Mouse (Mus musculus): ENCODE data around the gene Spop. TPM values are rescaled to one million over a fixed set of nuclear protein-coding genes. Genes with fewer than 3 reads are reported as not detected.

Gene Spop
- total RNA-seq, 2 experiments from 2014 or later = 61.7 to 75.5 TPM

DNA sequence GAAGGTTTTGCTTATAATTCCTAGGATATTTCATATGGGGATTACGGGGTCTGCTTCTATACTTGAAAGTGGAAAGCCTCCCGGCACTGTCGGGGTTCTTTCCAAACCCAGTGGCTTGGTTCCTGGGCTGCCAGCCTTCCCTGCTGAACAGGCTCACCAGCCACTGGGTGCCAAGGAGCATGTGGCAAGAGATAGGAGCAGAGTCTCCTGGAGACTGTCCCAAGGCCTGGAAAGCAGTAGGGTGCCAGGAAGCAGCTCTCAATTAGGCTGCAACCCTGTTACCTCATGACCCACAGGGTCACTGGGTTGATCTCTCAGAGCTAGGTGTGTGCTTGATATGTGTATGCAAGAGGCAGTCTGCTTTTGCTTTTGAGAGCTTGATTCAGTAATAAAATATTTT is 1.3 kb upstream of the Spop start:
- ATAC-seq (replicated peaks; ENCODE audit: low FRiP score, poor library complexity, severe bottlenecking) = no peak

DNA sequence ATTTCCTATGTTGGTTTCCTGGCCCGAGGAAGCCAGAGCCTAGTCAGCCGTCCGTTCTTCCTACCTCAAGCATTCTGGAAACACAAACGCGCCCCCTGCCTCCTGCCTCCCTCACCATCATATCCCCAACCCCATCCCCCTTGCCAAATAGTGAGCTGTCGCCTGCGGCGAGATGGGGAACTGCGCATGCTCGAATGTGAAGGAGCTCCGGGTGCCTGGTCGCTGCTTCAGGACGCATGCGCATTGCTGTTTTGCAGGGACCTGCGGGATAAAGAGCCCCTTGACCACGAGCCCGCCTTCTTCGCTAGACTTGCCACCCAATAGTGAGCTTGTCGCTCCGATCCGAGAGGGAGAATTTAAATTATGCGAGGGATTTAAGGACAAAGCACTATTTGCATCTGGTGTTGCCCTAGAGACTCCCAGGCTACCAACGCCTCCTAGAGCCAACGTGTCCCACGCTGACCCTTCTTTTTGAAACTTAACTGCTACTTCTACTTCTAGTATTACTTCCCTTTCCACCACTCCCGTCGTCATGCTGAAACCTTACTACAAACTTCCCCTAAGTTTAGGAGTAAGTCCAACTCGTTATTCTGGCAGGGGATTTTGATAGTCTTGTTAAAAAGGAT is 769 bp downstream of the Spop start:
- ATAC-seq (replicated peaks; ENCODE audit: low FRiP score, poor library complexity, severe bottlenecking) = peak; percentile 86

DNA sequence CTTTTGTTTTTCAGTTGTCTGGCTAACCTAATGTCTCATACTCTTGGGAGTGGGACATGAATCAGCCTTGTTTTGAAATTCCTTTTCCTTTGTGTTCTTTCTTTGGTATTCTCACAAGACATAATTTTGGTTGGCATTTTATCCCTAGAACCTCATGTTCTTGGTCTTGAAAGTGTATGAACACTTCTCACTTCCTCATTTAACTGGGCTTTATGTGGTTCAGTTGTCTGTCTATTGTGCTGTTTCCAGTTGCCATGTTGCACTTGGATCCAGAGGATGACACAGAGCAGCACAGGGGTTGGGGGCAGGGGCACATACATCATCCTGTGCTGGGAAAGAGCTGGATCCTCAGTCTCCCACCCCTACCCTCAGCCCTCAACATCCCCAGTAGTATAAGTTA is 2.1 kb downstream of the Spop start:
- ATAC-seq (replicated peaks; ENCODE audit: low FRiP score, poor library complexity, severe bottlenecking) = no peak

DNA sequence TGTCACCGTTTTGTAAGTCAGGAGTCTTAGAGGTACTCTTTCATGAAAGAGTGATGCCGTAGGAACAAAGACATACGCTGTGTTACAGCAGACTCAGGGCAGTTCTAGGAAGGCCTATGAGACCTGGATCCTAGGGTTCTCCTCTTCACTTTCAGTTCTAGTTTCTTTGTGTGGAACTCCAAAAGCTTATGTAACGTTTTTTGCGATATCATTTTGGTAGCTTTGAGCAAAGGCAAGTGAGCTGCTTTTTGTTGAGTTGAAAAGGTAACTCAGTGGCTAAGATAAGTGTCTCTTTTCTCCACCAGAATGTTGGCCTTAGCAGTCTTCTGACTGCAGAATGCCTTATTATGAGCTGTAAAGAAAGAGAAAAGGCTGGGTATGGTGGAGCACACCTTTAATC is 3.5 kb downstream of the Spop start:
- ATAC-seq (replicated peaks; ENCODE audit: low FRiP score, poor library complexity, severe bottlenecking) = no peak

DNA sequence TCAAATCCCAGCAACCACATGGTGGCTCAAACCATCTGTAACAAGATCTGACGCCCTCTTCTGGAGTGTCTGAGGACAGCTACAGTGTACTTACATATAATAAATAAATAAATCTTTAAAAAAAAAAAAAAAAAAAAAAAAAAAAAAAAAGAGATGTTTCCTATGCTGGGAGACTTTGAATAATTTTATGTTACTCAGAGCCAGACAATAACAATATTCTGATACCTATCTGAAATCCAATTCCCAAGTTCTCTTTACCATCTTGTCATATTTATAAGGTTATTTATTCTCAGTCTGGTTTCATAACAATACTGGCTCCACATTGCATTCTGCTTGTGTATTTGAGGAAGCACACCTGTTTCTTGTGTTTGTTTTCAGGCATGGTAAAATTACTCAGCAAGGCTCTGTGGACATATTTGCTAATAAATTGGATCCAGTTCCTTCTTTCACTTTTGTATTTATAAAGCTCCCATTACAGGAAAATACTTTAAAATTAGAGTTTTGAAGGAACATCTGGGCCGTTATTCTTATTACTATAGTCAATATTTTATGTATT is 7.1 kb downstream of the Spop start:
- no peak for ATAC-seq (replicated peaks; ENCODE audit: low FRiP score, poor library complexity, severe bottlenecking)

DNA sequence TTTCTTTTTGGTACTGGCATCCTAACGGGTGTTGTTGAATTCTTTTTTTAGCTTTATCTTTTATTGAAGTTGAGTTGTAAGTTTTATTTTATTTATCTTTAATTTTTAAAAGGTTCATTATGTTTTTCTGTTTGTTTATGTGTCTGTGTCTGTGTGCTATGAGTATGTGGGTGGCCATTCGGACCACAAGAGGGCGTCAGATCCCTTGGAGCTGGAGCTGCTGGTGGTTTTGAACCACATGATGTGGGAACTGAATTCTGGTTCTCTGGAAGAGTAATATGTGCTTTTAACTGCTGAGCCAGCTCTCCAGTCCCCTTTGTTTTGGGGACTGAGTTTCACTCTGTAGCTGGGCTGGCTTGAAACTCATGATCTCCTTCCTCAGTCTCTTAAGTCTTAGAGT is 9.6 kb downstream of the Spop start:
- ATAC-seq (replicated peaks; ENCODE audit: low FRiP score, poor library complexity, severe bottlenecking) = no peak

DNA sequence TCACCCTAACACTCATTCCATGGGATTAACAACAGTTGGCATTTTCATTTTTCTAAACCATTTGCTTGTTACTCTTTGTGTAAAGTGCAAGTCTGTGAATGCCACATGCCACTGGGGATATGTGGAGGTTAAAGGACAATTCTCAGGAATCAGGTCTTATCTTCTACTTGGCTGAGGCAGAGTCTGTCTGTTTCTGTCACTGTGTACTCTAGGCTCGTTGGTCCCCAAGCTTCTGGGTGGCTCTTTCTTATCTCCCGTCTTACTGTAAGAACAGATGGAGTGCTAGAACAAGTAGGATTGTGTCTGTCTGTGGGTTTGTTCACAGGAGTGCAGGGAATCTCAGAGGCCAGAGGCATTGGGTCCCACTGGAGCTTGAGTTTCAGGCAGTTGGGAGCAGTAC is 17.5 kb downstream of the Spop start:
- peak; percentile 36; the same call in 1 of the 2 replicates for ATAC-seq (replicated peaks; ENCODE audit: low FRiP score, poor library complexity, severe bottlenecking)

DNA sequence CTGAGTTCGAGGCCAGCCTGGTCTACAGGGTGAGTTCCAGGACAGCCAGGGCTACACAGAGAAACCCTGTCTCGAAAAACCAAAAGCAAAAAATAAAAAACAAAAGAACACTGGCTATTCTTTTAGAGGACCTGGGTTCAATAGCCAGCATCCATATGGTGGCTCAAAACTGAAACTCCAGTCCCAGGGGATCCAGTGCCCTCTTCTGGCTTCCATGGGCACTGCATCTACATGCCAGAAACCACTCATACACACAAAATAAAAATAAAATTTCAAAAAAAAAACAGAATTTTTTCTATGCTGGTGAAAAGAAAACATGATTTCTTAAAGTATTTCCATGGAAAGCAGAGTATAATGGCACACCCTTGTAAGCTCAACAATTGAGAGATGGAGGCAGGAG is 18.3 kb downstream of the Spop start:
- 0 out of 2 replicates have a peak, but pooled peaks have one; percentile 67 for ATAC-seq (replicated peaks; ENCODE audit: low FRiP score, poor library complexity, severe bottlenecking)

DNA sequence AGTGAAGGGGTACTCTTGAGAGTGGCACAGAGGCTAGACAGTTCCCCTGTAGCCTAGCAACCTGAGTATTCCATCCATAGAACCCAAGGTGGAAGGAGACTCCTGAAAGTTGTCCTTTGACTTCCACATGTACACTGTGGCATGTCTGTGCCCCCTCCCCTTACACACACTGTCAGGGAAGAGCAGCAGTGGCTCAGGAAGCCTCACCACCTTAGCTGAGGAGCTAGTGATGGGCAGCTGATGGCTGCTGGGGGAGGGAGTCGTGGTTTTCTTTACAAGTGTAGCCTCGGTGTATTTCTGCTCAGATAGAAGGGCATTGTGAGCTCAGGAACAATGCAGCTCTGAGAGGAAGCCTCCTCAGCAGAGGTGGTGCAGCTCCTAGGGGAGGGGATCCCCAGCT is 31.5 kb downstream of the Spop start:
- ATAC-seq (replicated peaks; ENCODE audit: low FRiP score, poor library complexity, severe bottlenecking) = no peak

DNA sequence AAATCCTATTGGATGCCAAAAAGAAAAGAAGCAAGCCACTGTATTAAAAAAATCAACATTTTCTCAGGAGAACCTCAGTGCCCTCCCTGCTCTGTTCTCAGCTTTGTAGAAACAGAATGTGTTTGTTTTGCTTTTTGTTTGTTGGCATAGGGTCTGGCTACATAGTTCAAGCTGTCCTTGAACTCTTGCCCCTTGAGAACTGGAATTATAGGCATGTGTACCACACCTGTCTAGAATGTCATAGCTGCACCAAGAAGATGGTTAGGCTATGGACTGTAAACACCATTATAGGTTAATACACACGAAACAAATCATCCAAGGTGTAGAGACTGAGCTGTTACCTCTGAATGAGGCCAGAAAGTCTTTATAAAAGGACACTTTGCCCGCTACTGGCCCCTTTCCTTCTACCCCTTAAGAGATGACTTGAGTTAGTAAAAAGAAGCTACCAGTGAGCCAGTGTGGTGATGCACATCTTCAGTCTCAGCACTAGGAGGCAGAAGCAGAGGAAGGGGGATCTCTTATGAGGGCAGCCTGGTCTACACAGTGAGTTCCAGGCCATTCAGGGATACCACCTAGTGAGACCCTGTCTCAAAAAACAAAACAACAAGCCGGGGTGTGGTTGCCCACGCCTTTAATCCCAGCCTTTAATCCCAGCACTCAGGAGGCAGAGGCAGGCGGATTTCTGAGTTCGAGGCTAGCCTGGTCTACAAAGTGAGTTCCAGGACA is 32.9 kb downstream of the Spop start:
- ATAC-seq (replicated peaks; ENCODE audit: low FRiP score, poor library complexity, severe bottlenecking) = no peak

DNA sequence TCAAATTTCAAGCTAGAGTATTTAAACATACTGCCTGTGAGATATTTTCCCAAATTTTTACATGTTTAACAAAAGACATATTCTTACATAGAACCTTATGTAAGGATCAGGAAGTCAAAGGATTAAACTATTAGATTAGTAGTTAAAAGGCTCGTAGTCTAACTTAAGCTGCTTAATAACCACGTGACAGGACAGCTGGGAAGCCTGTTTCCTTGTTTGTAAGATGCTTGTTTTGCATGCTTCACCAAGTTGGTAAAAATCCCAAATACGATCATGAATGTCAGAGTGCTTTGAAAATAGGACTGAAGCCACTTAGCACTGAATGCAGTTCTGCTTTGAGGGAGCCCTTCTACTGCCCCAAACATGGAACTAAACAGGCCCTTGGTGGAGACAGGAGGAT is 34.5 kb downstream of the Spop start:
- no peak for ATAC-seq (replicated peaks; ENCODE audit: low FRiP score, poor library complexity, severe bottlenecking)

DNA sequence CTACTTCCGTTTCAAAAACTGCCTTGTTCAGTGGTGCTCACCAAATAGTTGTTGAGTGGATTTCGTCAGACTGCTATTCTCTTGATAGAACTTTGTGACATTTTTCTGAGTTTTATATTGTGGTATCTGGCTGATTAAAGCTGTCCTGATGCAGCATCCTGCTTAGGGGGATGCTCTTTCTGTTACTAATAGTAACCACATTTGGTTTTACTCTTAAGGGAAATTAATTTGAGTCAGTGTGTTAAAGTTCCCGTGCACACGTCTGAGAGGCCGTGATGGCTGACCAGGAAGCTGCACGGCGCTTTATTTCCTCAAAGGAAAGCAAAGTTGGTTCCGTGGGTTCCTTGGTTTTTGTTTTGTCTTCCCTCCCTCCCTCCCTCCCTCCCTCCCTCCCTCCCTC is 41.5 kb downstream of the Spop start:
- no peak for ATAC-seq (replicated peaks; ENCODE audit: low FRiP score, poor library complexity, severe bottlenecking)

DNA sequence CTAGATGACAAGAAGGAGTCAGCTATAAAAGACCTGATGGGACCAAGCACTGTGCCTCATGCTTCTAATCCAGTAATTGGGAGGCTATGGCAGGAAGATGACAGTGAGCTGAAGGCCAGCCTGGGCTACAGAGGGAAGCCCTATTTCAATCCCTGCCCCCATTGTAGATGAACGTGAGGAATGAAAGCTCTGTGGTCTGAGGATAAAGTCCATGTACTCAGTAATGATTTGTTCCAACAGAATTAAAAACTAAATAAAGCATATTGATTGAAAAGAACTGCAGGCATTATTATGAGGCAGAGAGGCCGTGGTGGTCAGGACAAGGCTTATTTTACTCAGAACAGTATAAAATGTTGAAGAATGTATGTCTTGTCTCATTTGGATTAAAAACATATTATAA is 47.0 kb downstream of the Spop start:
- ATAC-seq (replicated peaks; ENCODE audit: low FRiP score, poor library complexity, severe bottlenecking) = no peak

DNA sequence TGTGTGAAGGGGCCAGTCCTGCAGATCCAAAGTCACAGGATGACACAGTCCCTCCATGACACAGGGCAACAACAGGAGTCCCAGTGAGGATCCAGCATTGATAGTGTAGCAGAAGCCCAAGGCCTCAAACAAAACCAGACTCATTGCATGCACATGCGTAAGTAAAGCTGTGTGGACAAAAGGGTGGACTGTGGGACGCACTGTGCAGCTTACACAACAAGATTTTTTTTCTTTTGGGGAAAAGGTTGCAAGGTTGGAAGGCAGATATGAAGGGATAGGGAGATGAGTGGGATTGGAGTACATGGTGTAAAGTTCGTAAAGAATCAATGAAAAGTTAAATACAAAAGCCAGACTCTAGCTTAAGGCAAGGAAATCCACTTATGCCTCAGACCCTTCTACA is 48.3 kb downstream of the Spop start:
- ATAC-seq (replicated peaks; ENCODE audit: low FRiP score, poor library complexity, severe bottlenecking) = no peak

DNA sequence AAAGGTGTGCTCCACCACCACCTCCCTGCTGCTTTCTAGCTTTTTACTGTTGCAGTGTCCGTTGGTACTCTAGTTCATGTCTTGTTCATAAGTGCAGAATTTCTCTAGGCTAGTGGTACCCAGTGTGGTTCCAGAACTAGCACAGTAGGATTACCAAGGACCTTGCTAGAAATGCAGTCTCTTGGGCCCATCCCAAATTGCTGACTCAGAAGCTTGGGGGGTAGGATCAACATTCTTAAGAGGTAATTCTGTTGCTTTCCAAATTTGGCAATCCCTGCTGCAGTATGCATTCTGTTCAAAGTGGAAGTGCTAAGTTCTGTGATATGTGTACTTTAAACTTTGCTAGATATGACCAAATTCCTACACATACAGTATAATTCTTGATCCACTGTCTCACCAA is 53.9 kb downstream of the Spop start:
- no peak for ATAC-seq (replicated peaks; ENCODE audit: low FRiP score, poor library complexity, severe bottlenecking)

DNA sequence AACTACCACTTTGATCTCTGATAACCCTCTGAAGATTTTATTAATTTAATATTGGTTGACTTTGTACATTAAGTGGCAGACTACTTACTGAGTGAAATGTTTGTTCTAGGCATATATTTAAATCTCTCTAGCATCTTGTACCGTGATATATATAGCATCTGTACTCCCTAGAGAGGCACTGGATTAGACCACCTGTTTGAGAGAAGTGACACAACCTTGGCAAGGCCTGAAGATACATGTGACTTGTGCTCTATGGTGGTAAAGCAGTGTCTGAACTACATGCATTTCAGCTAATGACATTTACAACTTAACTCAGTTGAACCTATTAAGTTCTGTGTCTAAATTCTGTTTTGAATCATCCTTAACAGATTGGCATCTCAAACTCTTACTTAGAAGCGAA is 59.1 kb downstream of the Spop start:
- no peak for ATAC-seq (replicated peaks; ENCODE audit: low FRiP score, poor library complexity, severe bottlenecking)

DNA sequence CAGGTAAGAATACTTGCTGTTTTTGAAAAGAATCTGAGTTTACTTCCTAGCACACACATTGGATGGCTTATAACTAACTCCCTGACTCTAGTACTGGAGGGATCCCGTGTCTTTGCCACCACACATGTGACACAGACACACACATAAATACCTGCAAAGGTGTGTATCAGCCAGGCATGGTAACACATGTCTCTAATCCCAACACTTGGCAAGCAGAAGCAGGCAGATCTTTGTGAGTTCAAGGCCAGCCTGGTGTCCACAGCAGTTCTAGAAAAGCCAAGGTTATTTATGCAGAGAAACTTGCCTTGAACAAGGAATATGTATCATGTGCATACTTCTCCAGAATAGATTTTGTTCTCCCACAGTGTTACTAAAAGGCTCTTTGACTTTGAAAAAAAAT is 59.6 kb downstream of the Spop start:
- no peak for ATAC-seq (replicated peaks; ENCODE audit: low FRiP score, poor library complexity, severe bottlenecking)

DNA sequence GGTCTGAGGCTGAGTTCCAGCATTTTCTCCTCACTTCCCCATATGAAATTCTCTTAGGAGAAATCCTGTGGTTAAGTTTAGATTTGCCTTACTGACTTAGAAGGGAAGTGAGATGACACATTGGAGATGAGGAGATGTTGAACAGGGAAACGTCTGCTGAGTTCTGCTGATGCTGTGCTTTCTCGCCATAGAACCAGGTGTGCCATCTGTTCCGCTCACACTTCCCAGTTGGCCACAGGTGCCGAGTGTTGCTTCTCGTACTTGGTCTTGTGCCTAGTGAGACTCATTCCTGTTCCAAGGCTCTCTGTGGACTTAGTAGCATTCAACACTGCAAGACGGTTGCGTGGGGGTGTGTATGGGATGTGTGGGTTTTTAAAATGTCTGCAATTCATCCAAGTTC is 62.4 kb downstream of the Spop start:
- ATAC-seq (replicated peaks; ENCODE audit: low FRiP score, poor library complexity, severe bottlenecking) = no peak

DNA sequence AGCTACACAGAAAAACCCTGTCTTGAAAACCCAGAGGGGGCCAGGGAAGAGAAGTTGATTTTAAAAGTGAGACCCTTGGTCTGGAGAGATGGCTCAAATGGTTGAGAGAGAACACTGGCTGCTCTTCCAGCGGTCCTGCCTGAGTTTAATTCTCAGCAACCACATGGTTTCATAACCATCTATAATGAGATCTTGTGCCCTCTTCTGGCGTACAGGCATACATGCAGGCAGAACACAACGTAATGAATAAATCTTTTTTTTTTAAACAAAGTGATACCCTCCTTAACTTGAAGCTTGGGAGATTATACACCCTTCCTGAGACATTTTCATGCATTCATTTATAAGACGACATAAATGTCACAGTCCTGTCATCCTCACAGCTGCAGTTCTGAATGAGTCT is 65.6 kb downstream of the Spop start:
- ATAC-seq (replicated peaks; ENCODE audit: low FRiP score, poor library complexity, severe bottlenecking) = no peak

DNA sequence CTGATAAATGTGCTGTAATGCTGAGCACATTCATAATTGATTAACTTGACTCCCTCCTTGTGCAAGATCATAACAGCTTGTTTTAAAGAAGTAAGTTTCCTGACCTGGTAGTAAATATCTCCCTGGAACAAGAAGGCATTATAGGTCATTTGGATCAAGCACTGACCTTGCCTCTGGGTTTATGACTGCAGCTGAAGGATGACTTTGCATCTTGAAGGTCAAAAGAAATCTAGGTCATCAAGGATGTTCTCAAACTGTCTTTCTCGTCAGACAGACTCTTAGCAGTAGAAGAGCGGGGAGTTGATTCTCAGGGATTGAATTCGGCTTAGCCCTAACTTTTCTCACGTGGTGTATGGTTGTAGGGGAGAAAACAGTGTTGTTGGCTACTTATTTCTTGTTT is 66.8 kb downstream of the Spop start:
- ATAC-seq (replicated peaks; ENCODE audit: low FRiP score, poor library complexity, severe bottlenecking) = no peak

DNA sequence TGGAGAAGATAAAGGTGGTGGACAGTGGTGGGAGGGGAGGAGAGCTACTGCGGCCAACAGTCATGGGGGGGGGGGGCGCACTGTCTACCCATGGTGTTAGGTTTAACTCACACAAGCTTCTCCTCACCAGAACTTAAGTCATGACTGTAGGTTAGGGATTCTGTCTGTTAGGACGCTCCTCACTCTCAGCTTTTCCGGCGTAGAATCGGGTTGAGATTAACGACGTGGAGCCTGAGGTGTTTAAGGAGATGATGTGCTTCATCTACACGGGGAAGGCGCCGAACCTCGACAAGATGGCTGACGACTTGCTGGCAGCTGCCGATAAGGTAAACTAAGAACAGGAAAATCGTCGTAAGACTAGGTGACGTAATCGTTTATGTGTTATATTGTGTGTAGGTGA is 71.8 kb downstream of the Spop start:
- ATAC-seq (replicated peaks; ENCODE audit: low FRiP score, poor library complexity, severe bottlenecking) = no peak

DNA sequence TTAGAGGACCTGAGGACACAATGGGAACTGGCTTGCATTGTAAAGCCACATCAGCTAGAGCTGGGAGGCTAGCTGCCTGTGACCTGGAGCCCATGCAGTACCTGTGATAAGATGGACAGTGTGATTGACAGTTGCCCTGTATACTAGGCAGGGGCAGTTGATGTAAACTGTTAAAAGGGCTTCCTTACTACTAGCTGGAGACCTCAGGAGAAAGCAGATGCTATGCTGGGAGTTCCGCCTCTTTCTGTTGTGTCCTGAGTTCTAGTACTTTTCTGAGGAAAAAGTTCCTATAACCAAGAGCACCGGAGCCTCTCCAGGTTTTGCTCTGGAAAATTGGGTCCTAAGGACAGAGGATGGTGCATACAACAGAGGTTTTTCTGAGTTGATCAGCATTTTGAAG is 73.4 kb downstream of the Spop start:
- ATAC-seq (replicated peaks; ENCODE audit: low FRiP score, poor library complexity, severe bottlenecking) = no peak

Data from erythroid progenitor cell, adult 5-6 weeks (primary cell).